Mouse (Mus musculus): ENCODE results near the gene Scpep1. TPM values are rescaled to one million over a fixed set of nuclear protein-coding genes. Genes with fewer than 3 reads are reported as not detected.

Scpep1 gene
- polyA plus RNA-seq, 1 experiment from 2014 or later, result 72.7 TPM

DNA sequence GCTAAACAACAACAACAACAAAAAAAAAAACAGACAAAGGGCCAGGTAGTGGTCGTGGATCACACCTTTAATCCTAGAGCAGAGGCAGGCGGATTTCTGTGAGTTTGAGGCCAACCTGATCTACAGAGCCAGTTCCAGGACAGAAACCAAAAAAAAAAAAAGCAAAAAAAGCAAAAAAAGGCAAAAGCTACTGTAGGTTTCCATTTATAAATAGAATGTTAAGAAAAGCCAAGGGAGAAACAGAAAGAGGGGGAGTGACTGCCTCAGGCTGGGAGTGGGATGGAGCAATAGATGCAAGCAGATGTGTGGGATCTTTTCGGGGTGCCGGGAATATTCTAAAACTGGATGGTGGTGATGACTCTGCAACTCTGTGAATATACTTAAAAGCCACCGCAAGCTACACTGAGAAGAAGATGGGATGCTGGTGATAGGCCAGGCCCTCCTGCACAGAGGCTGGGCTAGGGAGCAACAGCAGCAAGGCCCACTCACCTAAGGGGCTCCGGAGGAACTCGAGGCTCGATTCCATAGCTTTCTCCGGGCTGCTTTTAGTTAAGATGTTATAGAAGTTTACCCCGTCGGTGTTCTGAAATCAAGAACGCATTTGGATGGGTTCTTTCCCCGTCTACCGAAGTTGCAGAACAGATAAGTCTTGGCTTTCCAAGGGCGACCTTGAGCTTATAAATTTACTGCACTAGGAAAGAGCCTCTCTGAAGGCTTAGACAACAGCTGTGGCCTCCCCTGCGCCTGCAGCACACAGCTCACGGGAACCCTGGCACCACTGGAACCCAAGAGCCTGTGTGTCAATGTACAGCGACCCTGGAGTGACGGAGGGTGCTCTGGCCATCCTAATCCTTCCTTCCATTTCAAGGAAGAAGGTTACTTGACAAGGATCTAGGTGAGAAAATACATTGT is 20.9 kb downstream of the Scpep1 start:
- H3K9me3 ChIP-seq, result no peaks in the 10 kb centered on the region; the same call in 1 of the 2 replicates
- WGBS, result 94% methylated on average over 19 of the region's 19 CpGs
- H3K4me3 ChIP-seq, result no peak overlapping the region
- peaks cover 95% of the 10 kb centered on the region for H3K36me3 ChIP-seq (replicated peaks)
- no peaks in the 10 kb centered on the region for H3K27me3 ChIP-seq (ENCODE audit: poor library complexity, severe bottlenecking)
- DNase-seq (ENCODE audit: extremely low spot score, low spot score), result no peak
- no peaks in the 10 kb centered on the region for H3K4me1 ChIP-seq
- H3K27ac ChIP-seq, result no peak overlapping the region

DNA sequence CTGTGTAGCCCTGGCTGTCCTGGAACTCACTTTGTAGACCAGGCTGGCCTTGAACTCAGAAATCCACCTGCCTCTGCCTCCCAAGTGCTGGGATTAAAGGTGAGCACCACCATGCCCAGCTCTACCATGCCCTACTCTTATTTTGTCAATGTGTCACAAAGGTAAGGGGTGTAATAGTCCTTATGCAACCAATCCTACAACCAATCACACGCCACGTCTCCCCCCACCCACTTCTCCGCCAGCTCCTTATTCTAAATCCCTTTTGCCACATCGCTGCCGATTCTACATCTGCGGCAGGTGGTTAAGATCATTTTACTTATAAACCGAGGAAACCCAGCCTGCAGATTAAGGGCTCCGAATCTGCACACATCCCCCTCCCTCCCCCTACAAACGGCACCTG is 22.2 kb downstream of the Scpep1 start:
- DNase-seq (ENCODE audit: extremely low spot score, low spot score), result no peak
- Histone ChIP-seq H3K4me3 (no peak overlapping the region), H3K27ac (no peak overlapping the region), H3K27me3 (ENCODE audit: poor library complexity, severe bottlenecking) (no peaks in the 10 kb centered on the region), H3K36me3 (replicated peaks) (peaks cover 96% of the 10 kb centered on the region), H3K4me1 (no peaks in the 10 kb centered on the region), H3K9me3 (no peaks in the 10 kb centered on the region)
- 94% methylated on average over 9 of the region's 9 CpGs for WGBS

DNA sequence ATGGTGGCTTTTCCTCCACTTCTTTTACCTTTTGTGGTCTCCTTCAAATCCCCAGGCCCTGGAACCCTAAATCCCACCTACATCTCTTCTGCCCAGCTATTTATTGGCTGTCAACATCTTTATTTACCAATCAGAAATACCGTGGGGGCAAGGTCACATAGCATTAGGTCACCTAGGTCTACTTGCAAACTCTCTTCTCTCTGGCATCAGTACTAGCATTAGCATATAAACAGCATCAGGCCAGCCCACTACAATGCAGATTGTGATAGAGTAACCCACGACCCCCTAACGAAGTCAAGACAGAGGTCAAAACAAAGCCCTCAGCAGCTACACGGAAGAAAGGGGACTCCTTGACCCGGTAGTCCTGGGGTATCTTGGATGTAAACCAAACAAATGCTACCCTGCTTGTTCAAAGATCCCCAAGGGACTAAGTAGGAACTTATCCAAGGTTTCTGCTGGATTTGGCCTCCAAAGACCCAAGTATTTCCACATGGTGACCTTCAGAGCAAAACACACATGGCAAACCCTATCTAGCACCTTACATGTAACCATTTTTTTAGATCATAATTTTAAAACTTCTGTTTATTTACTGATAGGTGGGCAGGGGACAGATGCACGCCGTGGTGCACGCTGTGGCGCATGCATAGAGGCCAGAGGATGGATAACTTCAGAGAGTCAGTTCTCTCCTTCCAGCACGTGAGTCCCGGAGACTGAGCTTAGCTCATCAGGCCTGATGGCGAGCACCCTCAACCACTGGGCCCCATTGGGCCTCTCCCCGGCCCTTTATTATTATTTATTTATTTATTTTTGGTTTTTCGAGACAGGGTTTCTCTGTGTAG is 23.4 kb downstream of the Scpep1 start:
- H3K9me3 ChIP-seq, result no peaks in the 10 kb centered on the region
- H3K27me3 ChIP-seq (ENCODE audit: poor library complexity, severe bottlenecking), result no peaks in the 10 kb centered on the region
- H3K36me3 ChIP-seq (replicated peaks), result peaks cover 96% of the 10 kb centered on the region
- no peak for DNase-seq (ENCODE audit: extremely low spot score, low spot score)
- no peak overlapping the region for H3K27ac ChIP-seq
- no peaks in the 10 kb centered on the region for H3K4me1 ChIP-seq
- 79% methylated on average over 14 of the region's 14 CpGs for WGBS
- no peak overlapping the region for H3K4me3 ChIP-seq

DNA sequence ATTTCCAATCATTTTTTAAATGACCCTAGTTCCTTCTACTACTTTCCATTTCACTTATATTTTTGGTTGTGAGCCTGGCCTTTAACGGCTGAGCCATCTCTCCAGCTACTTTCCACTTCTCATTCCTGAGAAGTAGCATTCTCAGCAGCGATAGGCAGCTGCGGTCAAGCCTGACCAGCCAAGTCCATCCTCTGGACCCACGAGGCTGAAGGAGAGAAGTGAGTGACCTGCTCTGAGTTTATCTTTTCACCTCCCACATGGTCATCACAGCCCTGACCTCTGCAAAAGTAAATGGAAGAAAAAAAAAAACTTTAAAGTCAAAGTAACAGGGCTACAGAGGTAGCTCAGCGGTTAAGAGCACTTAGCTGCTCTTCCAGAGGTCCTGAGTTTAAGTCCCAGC is 28.7 kb downstream of the Scpep1 start:
- peaks cover 95% of the 10 kb centered on the region for H3K36me3 ChIP-seq (replicated peaks)
- no peak overlapping the region for H3K27ac ChIP-seq

DNA sequence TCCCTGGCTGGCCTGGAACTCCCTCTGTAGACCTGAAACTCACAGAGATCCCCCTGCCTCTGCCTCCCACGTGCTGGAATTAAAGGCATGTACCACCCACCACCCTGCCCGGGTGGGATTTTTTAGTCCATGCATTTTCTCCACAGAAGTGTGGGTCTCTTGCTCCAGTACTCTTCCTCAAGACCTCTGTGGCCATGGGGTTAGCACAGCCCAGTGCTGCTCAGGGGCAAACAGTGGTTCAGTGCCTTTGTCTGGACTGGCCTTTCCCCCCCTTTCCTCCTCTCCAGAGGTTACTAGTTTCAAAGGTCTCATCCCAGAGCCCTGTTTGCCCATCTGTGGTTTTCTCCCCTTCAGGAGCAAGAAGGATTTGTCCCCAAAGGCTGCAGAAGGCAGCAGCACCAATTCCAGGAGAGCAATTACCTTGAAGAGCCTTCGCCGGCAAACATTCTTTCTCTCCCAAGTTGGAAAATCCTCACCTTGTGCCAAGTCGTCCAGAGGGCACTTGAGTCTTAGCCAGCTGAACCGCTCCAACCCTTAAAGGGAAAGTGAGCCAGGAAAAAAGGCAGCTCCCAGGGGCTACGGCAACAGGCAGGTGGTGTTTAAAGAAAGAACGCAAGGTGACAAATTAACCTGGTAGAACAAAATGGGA is 45.8 kb downstream of the Scpep1 start:
- Histone ChIP-seq H3K9me3 (peaks cover 6% of the 10 kb centered on the region; the same call in 1 of the 2 replicates), H3K27me3 (ENCODE audit: poor library complexity, severe bottlenecking) (no peaks in the 10 kb centered on the region), H3K27ac (no peak overlapping the region), H3K36me3 (replicated peaks) (no peaks in the 10 kb centered on the region), H3K4me3 (no peak overlapping the region), H3K4me1 (no peaks in the 10 kb centered on the region)
- WGBS, result 91% methylated on average over 8 of the region's 8 CpGs
- no peak for DNase-seq (ENCODE audit: extremely low spot score, low spot score)

More for the DNA sequence above, 28.7 kb downstream of the Scpep1 start:
- no peaks in the 10 kb centered on the region for H3K9me3 ChIP-seq
- no peak overlapping the region for H3K4me3 ChIP-seq
- no peak for DNase-seq (ENCODE audit: extremely low spot score, low spot score)
- WGBS, result 93% methylated on average over 5 of the region's 5 CpGs
- H3K4me1 ChIP-seq, result no peaks in the 10 kb centered on the region
- H3K27me3 ChIP-seq (ENCODE audit: poor library complexity, severe bottlenecking), result no peaks in the 10 kb centered on the region

DNA sequence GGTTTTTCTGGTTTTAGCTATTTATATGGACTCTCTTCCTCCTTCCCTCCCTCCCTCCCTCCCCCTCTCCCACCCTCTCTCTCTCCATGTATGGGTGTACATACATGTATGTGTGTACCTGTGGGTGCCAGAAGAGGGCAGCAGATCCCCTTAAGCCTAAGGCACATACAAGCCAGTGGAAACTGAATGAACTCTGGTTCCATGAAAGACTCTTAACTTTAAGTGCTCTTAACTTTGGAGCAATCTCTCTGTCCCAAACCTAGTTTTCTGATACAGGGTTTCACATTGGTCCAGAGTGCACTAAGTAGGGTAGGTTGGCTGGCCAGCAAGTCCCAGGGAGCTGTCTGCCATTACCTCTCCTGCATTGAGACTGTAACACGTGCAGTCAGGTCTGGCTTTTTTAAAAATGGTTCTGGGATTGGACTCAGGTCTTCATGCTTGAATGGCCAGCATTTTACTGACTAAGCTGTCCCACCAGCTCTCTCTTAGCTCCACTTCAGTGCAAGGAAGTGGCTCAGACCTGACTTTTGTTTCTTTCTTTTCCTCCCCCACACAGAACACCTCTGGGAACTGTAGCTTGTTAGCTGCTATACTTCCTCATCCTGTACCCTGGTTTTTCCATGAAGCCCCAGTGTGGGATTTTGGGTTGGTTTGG is 46.6 kb downstream of the Scpep1 start:
- Histone ChIP-seq H3K4me1 (no peaks in the 10 kb centered on the region), H3K27ac (no peak overlapping the region), H3K27me3 (ENCODE audit: poor library complexity, severe bottlenecking) (no peaks in the 10 kb centered on the region), H3K4me3 (no peak overlapping the region), H3K36me3 (replicated peaks) (no peaks in the 10 kb centered on the region), H3K9me3 (peaks cover 6% of the 10 kb centered on the region; the same call in 1 of the 2 replicates)
- WGBS, result 86% methylated on average over 1 of the region's 1 CpGs
- DNase-seq (ENCODE audit: extremely low spot score, low spot score), result peak; percentile 28

DNA sequence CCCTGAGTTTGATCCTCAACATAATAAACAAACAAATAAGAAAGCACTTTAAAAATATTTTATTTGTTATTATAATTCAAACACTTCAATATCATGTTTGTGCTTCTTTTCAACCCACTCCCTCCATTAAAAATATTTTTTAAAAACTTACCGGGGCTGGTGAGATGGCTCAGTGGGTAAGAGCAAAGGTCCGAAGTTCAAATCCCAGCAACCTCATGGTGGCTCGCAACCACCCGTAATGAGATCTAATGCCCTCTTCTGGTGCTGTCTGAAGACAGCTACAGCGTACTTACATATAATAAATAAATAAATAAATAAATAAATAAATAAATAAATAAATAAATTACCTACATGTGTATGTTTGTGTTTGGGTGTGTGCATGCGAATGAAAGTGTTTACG is 47.4 kb downstream of the Scpep1 start:
- WGBS, result 96% methylated on average over 7 of the region's 7 CpGs
- Histone ChIP-seq H3K36me3 (replicated peaks) (no peaks in the 10 kb centered on the region), H3K4me3 (no peak overlapping the region), H3K4me1 (no peaks in the 10 kb centered on the region), H3K27me3 (ENCODE audit: poor library complexity, severe bottlenecking) (no peaks in the 10 kb centered on the region), H3K27ac (no peak overlapping the region), H3K9me3 (peaks cover 6% of the 10 kb centered on the region; the same call in 1 of the 2 replicates)
- DNase-seq (ENCODE audit: extremely low spot score, low spot score), result no peak

DNA sequence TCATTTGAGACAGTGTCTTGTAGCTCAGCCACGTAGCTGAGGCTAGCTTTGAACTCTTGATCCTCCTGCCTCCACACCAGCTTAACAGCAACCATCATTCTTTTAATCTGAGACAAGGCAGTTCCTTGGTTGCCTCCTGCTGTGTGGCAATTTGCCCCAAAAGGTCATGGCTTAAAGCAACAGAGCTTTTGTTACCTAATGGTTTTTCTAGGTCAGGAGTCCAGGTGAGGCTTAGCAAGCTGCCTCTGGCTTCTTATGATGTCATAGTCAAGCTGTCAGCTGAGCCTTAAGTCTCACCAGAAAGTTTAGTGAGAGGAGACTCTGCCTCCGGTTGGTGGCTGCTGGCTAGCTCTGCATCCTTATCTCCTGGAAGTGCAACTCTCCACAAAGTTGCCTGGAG is 49.6 kb downstream of the Scpep1 start:
- peaks cover 6% of the 10 kb centered on the region; the same call in 1 of the 2 replicates for H3K9me3 ChIP-seq
- no peak overlapping the region for H3K27ac ChIP-seq
- no peaks in the 10 kb centered on the region for H3K36me3 ChIP-seq (replicated peaks)
- 32% methylated on average over 2 of the region's 2 CpGs for WGBS
- H3K27me3 ChIP-seq (ENCODE audit: poor library complexity, severe bottlenecking), result no peaks in the 10 kb centered on the region
- no peak overlapping the region for H3K4me3 ChIP-seq
- DNase-seq (ENCODE audit: extremely low spot score, low spot score), result no peak
- H3K4me1 ChIP-seq, result no peaks in the 10 kb centered on the region

DNA sequence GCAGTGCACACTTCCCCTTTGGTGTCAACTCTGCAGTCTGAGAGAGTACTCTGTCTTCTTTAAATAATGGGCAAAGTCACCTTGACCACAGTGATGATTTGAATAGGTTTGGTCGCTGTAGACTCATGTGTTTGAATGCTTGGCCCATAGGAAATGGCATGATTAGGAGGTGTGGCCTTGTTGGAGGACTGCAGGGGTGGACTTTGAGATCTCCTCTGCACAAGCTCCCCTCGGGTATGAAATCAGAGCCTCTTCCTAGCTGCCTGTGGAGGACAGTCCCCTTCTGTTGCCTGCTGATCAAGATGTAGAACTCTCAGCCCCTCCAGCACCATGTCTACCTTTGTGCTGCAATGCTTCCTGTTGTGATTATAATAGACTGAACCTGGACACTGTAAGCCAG is 51.2 kb downstream of the Scpep1 start:
- Histone ChIP-seq H3K4me3 (no peak overlapping the region), H3K27ac (no peak overlapping the region), H3K4me1 (no peaks in the 10 kb centered on the region), H3K9me3 (no peaks in the 10 kb centered on the region), H3K27me3 (ENCODE audit: poor library complexity, severe bottlenecking) (peaks cover 6% of the 10 kb centered on the region; the same call in 1 of the 2 replicates), H3K36me3 (replicated peaks) (no peaks in the 10 kb centered on the region)
- WGBS, result 65% methylated on average over 2 of the region's 2 CpGs
- no peak for DNase-seq (ENCODE audit: extremely low spot score, low spot score)

DNA sequence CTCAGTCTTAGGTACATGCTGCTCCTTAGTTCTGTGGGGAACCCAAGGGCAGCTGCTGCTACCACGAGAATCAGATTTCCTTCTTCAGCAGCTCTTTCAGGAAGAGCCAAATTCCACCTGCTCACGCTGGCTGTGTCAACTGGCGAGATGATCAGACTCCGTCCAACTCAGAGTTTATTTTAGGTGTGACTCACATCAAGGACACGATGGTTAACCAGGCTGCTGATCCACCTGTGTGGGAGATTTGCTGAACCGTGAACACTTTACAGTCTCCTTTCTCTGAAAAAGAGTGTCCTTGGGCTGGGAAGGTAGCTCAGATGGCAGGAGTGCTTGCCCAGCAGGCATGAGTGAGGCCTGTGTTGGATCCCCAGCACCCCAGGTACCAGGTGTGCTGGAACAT is 52.5 kb downstream of the Scpep1 start:
- no peak for DNase-seq (ENCODE audit: extremely low spot score, low spot score)
- no peaks in the 10 kb centered on the region for H3K9me3 ChIP-seq
- no peak overlapping the region for H3K27ac ChIP-seq
- no peak overlapping the region for H3K4me3 ChIP-seq
- no peaks in the 10 kb centered on the region for H3K36me3 ChIP-seq (replicated peaks)
- WGBS, result 86% methylated on average over 6 of the region's 6 CpGs
- peaks cover 16% of the 10 kb centered on the region for H3K27me3 ChIP-seq (ENCODE audit: poor library complexity, severe bottlenecking)
- H3K4me1 ChIP-seq, result peaks cover under 1% of the 10 kb centered on the region; the same call in 1 of the 2 replicates

DNA sequence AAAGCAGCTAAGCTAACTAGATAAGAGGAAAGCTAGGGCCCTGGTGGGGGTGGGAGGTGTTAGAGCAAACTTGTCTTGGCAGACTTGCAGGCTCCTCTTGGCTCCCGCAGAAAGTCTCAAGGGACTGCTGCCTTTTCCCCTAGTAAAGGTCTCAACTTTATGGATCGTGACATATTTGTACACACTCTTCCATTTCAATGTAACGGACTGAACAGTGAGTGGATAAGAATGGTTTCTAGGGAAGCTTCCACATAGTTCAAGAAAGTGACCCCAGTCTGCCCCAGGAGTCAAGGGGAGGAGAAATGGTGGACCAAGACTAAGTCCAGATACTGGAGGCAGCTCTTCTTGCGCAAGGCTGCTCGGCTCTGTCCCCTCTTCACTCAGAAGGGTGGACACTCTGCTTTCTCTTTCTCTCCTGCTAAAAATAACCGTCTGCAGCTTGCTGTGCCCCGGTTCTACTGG is 53.9 kb downstream of the Scpep1 start:
- DNase-seq (ENCODE audit: extremely low spot score, low spot score), result no peak
- Histone ChIP-seq H3K27me3 (ENCODE audit: poor library complexity, severe bottlenecking) (peaks cover 27% of the 10 kb centered on the region), H3K4me3 (no peak overlapping the region), H3K4me1 (peaks cover 7% of the 10 kb centered on the region; the same call in 1 of the 2 replicates), H3K27ac (no peak overlapping the region), H3K36me3 (replicated peaks) (no peaks in the 10 kb centered on the region), H3K9me3 (no peaks in the 10 kb centered on the region)
- 84% methylated on average over 7 of the region's 7 CpGs for WGBS

DNA sequence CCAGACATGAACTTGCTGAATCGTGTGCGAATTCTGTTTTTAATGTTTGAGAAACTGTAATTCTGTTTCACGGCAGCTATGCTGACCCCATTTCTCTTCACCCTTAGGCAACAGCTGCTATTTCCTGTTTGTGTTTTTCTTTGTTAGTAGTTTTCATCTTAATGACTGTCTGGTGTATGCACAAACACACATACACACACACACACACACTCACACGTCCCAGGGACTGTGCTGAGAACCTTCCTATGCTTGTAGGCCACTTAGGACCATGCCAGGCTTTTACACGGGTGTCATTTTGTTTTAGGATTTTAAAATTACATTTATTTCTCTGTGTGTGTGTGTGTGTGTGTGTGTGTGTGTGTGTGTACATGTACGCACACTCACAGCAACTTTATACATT is 55.7 kb downstream of the Scpep1 start:
- WGBS, result 92% methylated on average over 6 of the region's 6 CpGs
- DNase-seq (ENCODE audit: extremely low spot score, low spot score), result no peak
- peaks cover 7% of the 10 kb centered on the region; the same call in 1 of the 2 replicates for H3K4me1 ChIP-seq
- no peaks in the 10 kb centered on the region for H3K36me3 ChIP-seq (replicated peaks)
- H3K27me3 ChIP-seq (ENCODE audit: poor library complexity, severe bottlenecking), result peaks cover 27% of the 10 kb centered on the region
- H3K27ac ChIP-seq, result no peak overlapping the region
- H3K9me3 ChIP-seq, result no peaks in the 10 kb centered on the region
- no peak overlapping the region for H3K4me3 ChIP-seq

Data from forebrain, embryonic 10.5 days (tissue).